Mouse (Mus musculus): ENCODE results near the gene Arid1a.

The Arid1a gene

GRCm38 (mm10) chr4:133756514-133757268, at the start of gene Arid1a:
Gene Arid1a, minus strand, starts transcription at chr4:133756769.
- DNase-seq (ENCODE audit: extremely low read depth, low read depth, low spot score): peak; percentile 46

GRCm38 (mm10) chr4:133804401-133805263, 48.1 kb upstream of the Arid1a start:
- no peak for DNase-seq (ENCODE audit: extremely low read depth, low read depth, low spot score)

- no peak for DNase-seq (ENCODE audit: extremely low read depth, low read depth, low spot score)
Observed at GRCm38 (mm10) chr4:133800589-133800988, 44.0 kb upstream of the Arid1a start.

GRCm38 (mm10) chr4:133793269-133793668, 36.7 kb upstream of the Arid1a start:
- no peak for DNase-seq (ENCODE audit: extremely low read depth, low read depth, low spot score)

GRCm38 (mm10) chr4:133774570-133775554, 18.3 kb upstream of the Arid1a start:
- DNase-seq (ENCODE audit: extremely low read depth, low read depth, low spot score): peak; percentile 31

- no peak for DNase-seq (ENCODE audit: extremely low read depth, low read depth, low spot score)
Observed at GRCm38 (mm10) chr4:133769157-133769556, 12.6 kb upstream of the Arid1a start.

- DNase-seq (ENCODE audit: extremely low read depth, low read depth, low spot score): no peak
Observed at GRCm38 (mm10) chr4:133763112-133763511, 6.5 kb upstream of the Arid1a start.

- no peak for DNase-seq (ENCODE audit: extremely low read depth, low read depth, low spot score)
Observed at GRCm38 (mm10) chr4:133759659-133760058, 3.1 kb upstream of the Arid1a start.

GRCm38 (mm10) chr4:133757269-133757835, 783 bp upstream of the Arid1a start:
- peak; percentile 77 for DNase-seq (ENCODE audit: extremely low read depth, low read depth, low spot score)

- DNase-seq (ENCODE audit: extremely low read depth, low read depth, low spot score): no peak
Observed at GRCm38 (mm10) chr4:133755861-133756371, 653 bp downstream of the Arid1a start.

- no peak for DNase-seq (ENCODE audit: extremely low read depth, low read depth, low spot score)
Observed at GRCm38 (mm10) chr4:133754871-133755765, 1.5 kb downstream of the Arid1a start.

- no peak for DNase-seq (ENCODE audit: extremely low read depth, low read depth, low spot score)
Observed at GRCm38 (mm10) chr4:133754238-133754637, 2.3 kb downstream of the Arid1a start.

GRCm38 (mm10) chr4:133753375-133754190, 3.0 kb downstream of the Arid1a start:
- DNase-seq (ENCODE audit: extremely low read depth, low read depth, low spot score): no peak

GRCm38 (mm10) chr4:133752449-133753374, 3.9 kb downstream of the Arid1a start:
- DNase-seq (ENCODE audit: extremely low read depth, low read depth, low spot score): no peak

- DNase-seq (ENCODE audit: extremely low read depth, low read depth, low spot score): no peak
Observed at GRCm38 (mm10) chr4:133751521-133752448, 4.8 kb downstream of the Arid1a start.

- DNase-seq (ENCODE audit: extremely low read depth, low read depth, low spot score): no peak
Observed at GRCm38 (mm10) chr4:133750184-133750775, 6.3 kb downstream of the Arid1a start.
